Mouse (Mus musculus) splenic B cell, adult 2 months (primary cell): ENCODE results near the gene Samd4b.
A peak's percentile ranks its signal among the peaks of the same experiment; 100 is the strongest.
"Not testable (repeated sequence)": the region's sequence is repeated elsewhere in the genome, so short reads cannot be mapped to it uniquely, and the experiment has no call there.

Source experiments
- DNase-seq: peaks from one replicate; pipeline ENCODE4 v3.0.0-alpha.2; 2011; ENCODE audit warnings: low read depth, low spot score
- H3K27me3 ChIP-seq: 2 replicates; pipeline ENCODE4 v1.6.1; 2012; ENCODE audit warnings: mild to moderate bottlenecking, low read length, moderate library complexity, mixed read lengths; ENCODE audit not compliant: control insufficient read depth, poor library complexity, insufficient read depth, severe bottlenecking
- H3K36me3 ChIP-seq: 2 replicates; pipeline ENCODE4 v1.6.1; 2012; ENCODE audit warnings: mild to moderate bottlenecking, low read length, moderate library complexity, mixed read lengths; ENCODE audit not compliant: control insufficient read depth, poor library complexity, insufficient read depth, severe bottlenecking

Gene Samd4b

DNA sequence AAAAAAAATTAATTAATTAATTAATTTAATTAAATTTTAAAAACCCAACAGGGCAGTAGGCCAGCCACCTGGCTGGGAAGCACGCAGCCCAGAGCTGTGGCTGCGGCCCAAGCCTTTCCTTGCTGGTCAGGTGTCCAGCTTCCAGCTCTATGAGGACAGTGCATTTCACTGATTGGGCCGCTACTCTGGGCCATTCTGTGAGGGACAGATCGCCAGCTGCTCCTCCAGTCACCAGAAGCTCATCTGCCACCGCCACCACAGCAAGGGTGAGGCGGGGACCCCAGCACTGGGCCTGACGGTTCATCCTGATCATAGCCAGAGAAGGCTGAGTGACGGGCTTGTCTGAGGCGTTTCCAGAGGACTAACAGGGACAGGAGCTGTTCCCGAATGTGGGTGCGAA lies 36.0 kb downstream of the Samd4b start:
- Histone ChIP-seq H3K36me3 (peaks cover 3% of the 10 kb centered on the region; the same call in 1 of the 2 replicates), H3K27me3 (no peaks in the 10 kb centered on the region)
- no peak for DNase-seq

DNA sequence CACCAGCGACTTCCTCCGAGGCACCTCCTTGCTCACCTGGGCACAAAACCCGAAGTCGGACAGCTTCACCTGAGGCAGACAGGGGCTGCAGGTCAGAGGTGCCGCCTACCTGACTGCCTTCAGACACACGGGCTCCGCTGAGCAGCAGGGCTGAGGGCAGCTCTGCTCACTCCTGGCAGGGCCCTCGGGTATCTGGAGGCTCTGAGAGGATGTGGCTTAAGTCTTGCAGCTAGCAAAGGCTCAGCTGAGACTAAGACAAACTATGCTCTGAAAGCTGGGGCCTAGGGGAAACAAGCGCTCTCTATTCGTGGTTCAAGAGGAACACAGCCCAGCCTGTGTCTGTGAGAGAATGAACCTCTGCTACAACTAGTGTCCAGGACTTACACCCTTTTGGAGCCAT lies 37.1 kb downstream of the Samd4b start:
- DNase-seq = no peak
- Histone ChIP-seq H3K36me3 (peaks cover 3% of the 10 kb centered on the region; the same call in 1 of the 2 replicates), H3K27me3 (no peaks in the 10 kb centered on the region)

DNA sequence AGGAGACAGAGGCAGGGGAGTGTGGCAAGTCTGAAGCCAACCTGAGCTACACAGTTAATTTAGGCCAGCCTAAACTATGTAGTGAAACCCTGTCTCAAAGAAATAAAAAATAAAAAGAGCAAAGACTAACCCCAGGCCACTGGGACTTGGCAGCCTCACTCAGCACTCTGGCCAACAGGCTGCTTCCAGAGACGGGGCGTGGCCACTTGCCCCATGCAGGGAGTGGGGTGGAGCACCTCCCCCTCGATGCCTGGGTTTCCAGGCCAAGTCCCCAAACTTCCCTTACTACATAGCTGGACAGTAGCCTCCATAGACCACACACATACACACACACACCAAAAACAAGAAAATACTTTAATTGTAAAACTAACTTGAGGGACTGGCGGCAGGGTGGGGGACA lies 39.5 kb downstream of the Samd4b start:
- no peak for DNase-seq
- Histone ChIP-seq H3K36me3 (peaks cover 3% of the 10 kb centered on the region; the same call in 1 of the 2 replicates), H3K27me3 (no peaks in the 10 kb centered on the region)

- DNase-seq = no peak
- H3K27me3 ChIP-seq = no peaks in the 10 kb centered on the region
- peaks cover 3% of the 10 kb centered on the region; the same call in 1 of the 2 replicates for H3K36me3 ChIP-seq
Observed at GRCm38 (mm10) chr7:28557708-28558107, 40.2 kb downstream of the Samd4b start.

- H3K27me3 ChIP-seq = no peaks in the 10 kb centered on the region
- DNase-seq = no peak
- H3K36me3 ChIP-seq = peaks cover 3% of the 10 kb centered on the region; the same call in 1 of the 2 replicates
Observed at GRCm38 (mm10) chr7:28557069-28557468, 40.9 kb downstream of the Samd4b start.

- DNase-seq = no peak
- Histone ChIP-seq H3K27me3 (no peaks in the 10 kb centered on the region), H3K36me3 (peaks cover 3% of the 10 kb centered on the region; the same call in 1 of the 2 replicates)
Observed at GRCm38 (mm10) chr7:28555939-28556535, 41.9 kb downstream of the Samd4b start.

DNA sequence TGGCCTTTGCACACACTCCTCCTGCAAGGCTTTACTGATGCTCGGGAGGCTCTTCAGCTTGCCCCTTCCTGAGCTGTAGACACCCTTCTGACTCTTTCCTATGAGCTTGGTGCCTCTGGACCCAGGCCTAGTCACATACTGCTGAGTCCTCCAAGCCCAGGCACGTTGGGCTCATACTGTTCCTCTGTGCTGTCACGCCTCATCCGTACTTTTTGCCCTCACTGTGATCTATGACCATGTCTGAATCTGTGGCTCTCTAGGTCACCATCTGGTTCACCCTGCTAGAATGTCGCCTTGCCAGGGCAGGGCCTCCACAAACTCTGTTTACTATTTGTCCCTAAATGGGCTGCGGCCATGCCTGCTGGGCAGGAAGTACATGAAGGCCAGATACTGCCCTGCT lies 44.9 kb downstream of the Samd4b start:
- Histone ChIP-seq H3K27me3 (no peaks in the 10 kb centered on the region), H3K36me3 (no peaks in the 10 kb centered on the region)
- no peak for DNase-seq

- H3K27me3 ChIP-seq = no peaks in the 10 kb centered on the region; the same call in 1 of the 2 replicates
- peak; percentile 17 for DNase-seq
- no peaks in the 10 kb centered on the region for H3K36me3 ChIP-seq
Observed at GRCm38 (mm10) chr7:28547628-28548027, 50.3 kb downstream of the Samd4b start.

DNA sequence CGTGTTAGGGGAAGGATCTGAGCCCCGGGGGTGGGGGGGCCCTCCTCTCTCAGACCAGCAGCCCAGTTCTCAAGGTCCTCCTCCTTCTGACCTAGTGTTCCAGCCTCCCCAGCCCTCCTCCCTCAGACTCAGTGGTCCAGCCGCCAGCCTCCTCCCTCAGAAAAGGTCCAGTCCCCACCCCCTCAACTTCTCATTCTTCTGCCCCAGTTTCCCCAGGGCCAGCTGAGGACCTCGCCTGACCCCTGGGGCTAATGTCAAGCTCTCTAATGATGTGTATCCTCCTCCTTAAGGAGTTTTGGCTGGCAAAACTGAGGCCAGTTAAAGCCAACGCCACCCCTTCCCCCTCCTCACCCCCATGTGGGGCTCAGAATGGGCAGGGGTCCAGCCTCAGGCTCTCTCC lies 50.8 kb downstream of the Samd4b start, which contains the start of gene Nccrp1:
Nccrp1 (minus strand) TSS at position 101 of the 400 bp plus-strand sequence.
- DNase-seq = no peak
- no peaks in the 10 kb centered on the region; the same call in 1 of the 2 replicates for H3K27me3 ChIP-seq

DNA sequence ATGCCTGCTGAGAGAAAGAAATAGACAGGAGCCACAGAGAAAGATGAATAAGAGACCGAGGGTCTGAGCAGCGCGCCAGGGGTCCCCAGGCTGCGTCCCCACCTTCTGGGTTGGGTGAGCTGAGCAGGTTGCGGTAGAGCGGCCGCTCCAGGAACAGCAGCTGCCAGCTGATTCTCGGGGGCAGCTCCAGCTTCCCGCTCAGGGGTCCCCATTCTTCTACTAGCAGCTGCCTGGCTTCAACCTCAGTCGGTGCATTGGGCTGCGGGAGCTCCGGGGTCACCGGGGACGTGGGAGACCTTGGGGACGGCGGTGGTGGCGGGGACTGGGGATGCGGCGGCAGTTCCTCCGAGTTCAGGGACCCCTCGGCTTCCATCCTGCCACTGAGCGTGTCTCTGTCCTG lies 51.3 kb downstream of the Samd4b start:
- H3K27me3 ChIP-seq = no peaks in the 10 kb centered on the region; the same call in none of the 2 replicates
- no peak for DNase-seq
- H3K36me3 ChIP-seq = no peaks in the 10 kb centered on the region

More for the DNA sequence above, 50.8 kb downstream of the Samd4b start, which contains the start of gene Nccrp1:
- H3K36me3 ChIP-seq = no peaks in the 10 kb centered on the region

DNA sequence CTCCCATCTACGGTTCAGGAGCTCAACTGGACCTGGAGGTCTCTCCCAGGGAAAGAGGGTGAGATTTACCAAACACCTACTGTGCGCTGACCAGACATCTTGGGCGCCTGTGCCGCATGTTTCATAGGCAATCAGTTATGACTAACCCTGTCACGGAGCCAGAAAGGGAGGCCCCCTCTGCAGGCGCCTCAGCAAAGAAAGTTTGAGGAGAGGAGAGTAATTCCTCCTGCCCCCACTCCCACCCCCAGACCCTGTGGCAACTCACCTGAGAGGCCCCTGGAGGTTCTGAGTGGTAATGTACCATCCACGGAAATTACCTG lies 52.1 kb downstream of the Samd4b start:
- H3K36me3 ChIP-seq = no peaks in the 10 kb centered on the region
- DNase-seq = no peak
- H3K27me3 ChIP-seq = no peaks in the 10 kb centered on the region; the same call in none of the 2 replicates

DNA sequence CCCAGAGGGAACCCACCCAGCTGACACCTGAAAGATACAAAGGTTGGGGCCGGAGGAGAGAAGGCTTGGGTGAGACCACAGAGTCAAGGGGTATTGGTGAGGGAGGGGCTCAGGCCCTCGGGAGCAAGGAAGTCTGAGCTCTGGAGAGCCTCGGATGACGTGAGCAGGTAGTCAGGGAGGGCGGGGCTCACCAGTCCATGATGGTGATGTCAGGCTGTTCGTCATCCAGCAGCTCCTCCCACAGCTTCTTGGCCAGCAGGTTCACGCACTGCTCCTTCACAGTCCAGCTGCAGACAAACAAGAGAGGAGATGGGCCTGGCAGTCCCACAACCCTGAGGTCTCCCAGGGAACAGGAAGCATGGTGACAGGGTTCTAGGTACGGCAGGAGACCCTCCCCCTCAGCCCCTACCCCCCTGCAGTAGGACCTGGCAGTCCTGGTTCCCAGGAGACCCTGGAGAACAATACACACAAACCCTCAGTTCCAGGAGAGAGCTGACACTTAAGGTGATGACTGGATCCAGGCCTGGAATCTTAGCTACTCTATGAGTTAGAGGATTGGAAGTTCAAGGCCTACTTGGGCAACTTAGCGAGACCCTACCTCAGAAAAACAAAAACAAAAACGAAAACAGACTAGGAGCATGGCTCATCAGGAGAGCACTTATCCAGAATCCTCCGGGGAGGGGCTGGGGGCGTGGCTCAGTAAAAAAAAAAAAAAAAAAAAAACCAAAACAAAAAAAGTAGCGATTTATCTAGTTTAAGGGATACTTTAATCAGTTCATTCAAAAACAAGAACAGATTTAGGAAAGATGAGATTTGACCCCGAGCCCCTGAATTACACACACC lies 52.7 kb downstream of the Samd4b start:
- no peaks in the 10 kb centered on the region for H3K36me3 ChIP-seq
- DNase-seq = no peak
- no peaks in the 10 kb centered on the region; the same call in none of the 2 replicates for H3K27me3 ChIP-seq

GRCm38 (mm10) chr7:28544051-28544601 lies 53.8 kb downstream of the Samd4b start:
- no peak for DNase-seq
- Histone ChIP-seq H3K36me3 (no peaks in the 10 kb centered on the region), H3K27me3 (no peaks in the 10 kb centered on the region; the same call in none of the 2 replicates)

DNA sequence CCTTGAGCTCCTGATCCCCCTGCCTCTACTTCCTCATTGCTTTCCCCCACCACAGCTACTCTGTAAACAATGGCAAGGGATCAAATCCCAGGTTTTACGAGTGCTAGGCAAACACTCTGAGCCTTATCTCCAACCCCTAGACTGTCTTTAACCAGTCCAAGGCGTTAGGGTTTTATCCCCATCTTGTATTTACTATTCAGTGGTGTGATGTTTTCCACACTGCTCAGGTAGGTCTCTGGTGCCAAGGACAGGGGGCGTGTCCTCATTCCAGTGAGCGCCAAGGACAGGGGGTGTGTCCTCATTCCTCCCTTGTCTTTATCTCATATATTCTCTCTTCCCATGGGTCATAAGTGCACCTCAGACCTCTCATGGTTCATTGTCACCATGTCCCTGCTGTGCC lies 57.4 kb downstream of the Samd4b start, which contains the start of gene Sycn:
Sycn (plus strand) TSS at position 360 of the 400 bp plus-strand sequence.
- Histone ChIP-seq H3K36me3 (no peaks in the 10 kb centered on the region), H3K27me3 (no peaks in the 10 kb centered on the region; the same call in none of the 2 replicates)
- no peak for DNase-seq

- not testable (repeated sequence) for H3K36me3 ChIP-seq, DNase-seq, H3K27me3 ChIP-seq
Observed at GRCm38 (mm10) chr7:28538886-28539285, 59.1 kb downstream of the Samd4b start.
